Mouse (Mus musculus): ENCODE results near the gene Nup107.

- TF ChIP-seq CTCF (IDR thresholded peaks at IDR 0.05; ENCODE audit: borderline replicate concordance, insufficient read depth, low read depth, low read length) (no peak), POLR2A (IDR thresholded peaks at IDR 0.05; ENCODE audit: borderline replicate concordance, insufficient read depth, low read length) (no peak)
Measured at GRCm38 (mm10) chr10:117769541-117770285, 22.8 kb downstream of the Nup107 start.

Data from cerebellum, adult 2 months (tissue).